Mouse (Mus musculus): ENCODE measurements around the gene Ppp2r2c.
A peak's percentile ranks its signal among the peaks of the same experiment; 100 is the strongest.
"Not testable (repeated sequence)": the region's sequence is repeated elsewhere in the genome, so short reads cannot be mapped to it uniquely, and the experiment has no call there.

The Ppp2r2c gene

DNA sequence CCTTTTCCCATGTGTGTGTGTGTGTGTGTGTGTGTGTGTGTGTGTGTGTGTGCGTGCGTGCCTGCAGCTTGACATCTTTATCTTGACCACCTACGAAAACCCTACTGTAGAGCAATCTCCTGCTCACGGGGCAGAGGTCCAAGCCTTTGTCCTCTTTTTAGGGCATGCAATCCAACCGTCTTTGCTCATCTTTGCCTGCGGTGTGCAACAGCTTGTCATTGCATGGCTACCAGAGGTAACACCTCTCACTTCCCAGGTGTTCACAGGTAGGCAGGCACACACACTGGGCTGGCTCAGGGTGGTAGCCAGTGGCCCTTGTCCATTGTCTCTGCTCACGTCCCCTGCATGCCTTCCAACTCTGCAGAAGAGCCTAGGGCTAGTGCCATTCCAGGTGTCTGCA, 49.7 kb downstream of the Ppp2r2c start:
- Histone ChIP-seq H3K27me3 (ENCODE audit: control insufficient read depth, insufficient read depth, low read length, poor library complexity, severe bottlenecking) (no peaks in the 10 kb centered on the region), H3K36me3 (ENCODE audit: control insufficient read depth, insufficient read depth, low read length, poor library complexity, severe bottlenecking) (no peaks in the 10 kb centered on the region)
- DNase-seq (ENCODE audit: low read depth, low spot score), result no peak

DNA sequence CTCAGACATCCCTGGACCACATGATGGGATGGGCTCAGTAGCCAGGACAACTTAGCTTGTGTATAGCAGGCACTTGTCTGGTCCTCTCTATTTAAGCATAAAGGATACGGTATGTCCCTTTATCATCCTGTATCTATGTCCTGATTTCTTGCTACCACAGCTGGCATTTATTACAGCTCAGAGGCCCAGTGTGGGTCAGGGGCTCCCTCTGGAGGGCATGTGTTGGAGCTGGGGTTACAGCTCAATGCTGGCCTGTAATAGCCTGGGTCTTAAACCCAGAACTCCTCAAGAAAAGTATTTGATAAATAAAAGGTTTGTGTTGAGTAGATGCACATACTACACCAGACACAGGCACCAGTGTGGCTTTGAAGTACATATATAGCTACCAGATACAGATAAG, 51.8 kb downstream of the Ppp2r2c start:
- no peak for DNase-seq (ENCODE audit: low read depth, low spot score)

DNA sequence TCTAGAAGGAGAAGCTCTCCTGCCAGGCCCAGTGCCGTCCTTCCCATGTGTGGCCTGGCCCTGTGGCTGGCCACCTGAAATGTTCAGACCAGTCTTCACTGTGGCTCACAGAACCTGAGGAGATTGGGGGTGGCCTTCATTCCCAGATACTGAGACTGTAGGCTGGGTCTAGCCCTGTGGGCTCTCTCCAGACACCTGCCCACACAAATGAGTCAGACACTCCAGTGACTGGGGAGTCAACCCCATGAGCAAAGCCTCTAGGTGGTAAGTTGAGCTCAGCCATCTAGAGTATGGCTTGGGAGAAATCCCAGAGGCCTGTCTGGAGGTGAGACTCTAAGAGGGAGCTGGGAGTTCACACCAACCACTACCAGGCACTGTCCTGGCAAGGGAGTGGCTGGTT, 53.6 kb downstream of the Ppp2r2c start:
- DNase-seq (ENCODE audit: low read depth, low spot score), result no peak
- no peaks in the 10 kb centered on the region for H3K27me3 ChIP-seq (ENCODE audit: control insufficient read depth, insufficient read depth, low read length, poor library complexity, severe bottlenecking)

More for the DNA sequence above, 51.8 kb downstream of the Ppp2r2c start:
- no peaks in the 10 kb centered on the region for H3K36me3 ChIP-seq (ENCODE audit: control insufficient read depth, insufficient read depth, low read length, poor library complexity, severe bottlenecking)
- no peaks in the 10 kb centered on the region for H3K27me3 ChIP-seq (ENCODE audit: control insufficient read depth, insufficient read depth, low read length, poor library complexity, severe bottlenecking)

DNA sequence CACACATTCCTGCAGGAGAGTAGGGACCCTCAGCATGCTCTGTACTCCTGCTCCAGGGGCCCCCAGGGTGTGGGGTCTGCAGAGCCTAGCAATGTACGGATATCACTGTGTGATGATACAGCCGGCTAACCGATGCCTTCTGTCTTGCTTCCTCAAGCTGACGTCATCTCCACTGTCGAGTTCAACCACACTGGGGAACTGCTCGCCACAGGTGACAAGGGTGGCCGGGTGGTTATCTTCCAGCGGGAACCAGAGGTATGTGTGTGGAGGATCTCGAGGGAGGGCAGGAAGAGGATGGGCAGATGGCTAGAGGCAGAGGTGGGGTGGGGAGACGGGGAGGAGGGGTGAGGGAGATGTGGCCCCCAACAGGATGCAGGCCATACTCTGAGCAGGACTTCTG, 54.5 kb downstream of the Ppp2r2c start:
- no peak for DNase-seq (ENCODE audit: low read depth, low spot score)
- Histone ChIP-seq H3K27me3 (ENCODE audit: control insufficient read depth, insufficient read depth, low read length, poor library complexity, severe bottlenecking) (no peaks in the 10 kb centered on the region), H3K36me3 (ENCODE audit: control insufficient read depth, insufficient read depth, low read length, poor library complexity, severe bottlenecking) (no peaks in the 10 kb centered on the region)

More for the DNA sequence above, 53.6 kb downstream of the Ppp2r2c start:
- no peaks in the 10 kb centered on the region for H3K36me3 ChIP-seq (ENCODE audit: control insufficient read depth, insufficient read depth, low read length, poor library complexity, severe bottlenecking)

DNA sequence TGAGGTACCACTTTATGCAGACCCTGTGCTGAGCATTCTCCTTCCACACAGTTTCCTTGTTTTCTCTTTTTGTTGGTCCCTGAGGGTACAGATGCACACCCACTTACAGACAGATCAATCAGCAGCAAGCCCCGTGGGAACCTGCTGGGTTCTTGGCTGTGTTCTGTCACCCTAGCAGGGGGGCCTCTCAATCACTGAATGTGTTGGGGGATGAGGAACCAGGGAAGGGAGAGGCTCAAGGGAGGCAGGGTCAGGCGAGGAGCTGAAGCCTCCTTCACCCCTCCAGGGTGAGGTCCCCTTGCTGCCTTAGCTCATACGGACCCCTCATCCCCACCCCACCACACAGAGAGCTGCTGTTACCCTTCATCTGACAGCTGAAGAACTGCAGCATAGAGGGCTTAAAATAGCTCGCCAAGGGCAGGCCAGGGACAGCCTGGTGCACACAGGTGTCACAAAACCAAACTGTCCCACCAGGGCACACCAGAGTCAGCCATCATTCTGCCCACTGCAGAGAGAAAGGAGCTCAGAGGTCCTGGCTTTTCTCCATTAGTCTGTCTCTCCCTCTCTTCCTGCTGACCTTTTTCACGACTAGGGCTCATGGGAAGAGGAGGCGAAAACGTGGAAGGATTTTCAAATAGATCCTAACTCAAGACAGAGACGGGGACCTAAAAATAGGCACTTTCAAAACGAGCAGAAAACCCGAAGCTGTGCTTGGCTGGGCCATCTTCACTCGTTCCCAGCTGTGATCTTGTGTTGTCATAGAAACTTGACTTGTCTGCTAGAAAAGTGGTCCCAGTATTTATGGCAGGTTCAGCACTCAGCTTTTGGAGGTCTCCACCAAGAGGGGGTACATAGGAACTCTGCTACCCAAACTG, 55.8 kb downstream of the Ppp2r2c start:
- Histone ChIP-seq H3K36me3 (ENCODE audit: control insufficient read depth, insufficient read depth, low read length, poor library complexity, severe bottlenecking) (no peaks in the 10 kb centered on the region), H3K27me3 (ENCODE audit: control insufficient read depth, insufficient read depth, low read length, poor library complexity, severe bottlenecking) (no peaks in the 10 kb centered on the region)
- DNase-seq (ENCODE audit: low read depth, low spot score), result no peak

DNA sequence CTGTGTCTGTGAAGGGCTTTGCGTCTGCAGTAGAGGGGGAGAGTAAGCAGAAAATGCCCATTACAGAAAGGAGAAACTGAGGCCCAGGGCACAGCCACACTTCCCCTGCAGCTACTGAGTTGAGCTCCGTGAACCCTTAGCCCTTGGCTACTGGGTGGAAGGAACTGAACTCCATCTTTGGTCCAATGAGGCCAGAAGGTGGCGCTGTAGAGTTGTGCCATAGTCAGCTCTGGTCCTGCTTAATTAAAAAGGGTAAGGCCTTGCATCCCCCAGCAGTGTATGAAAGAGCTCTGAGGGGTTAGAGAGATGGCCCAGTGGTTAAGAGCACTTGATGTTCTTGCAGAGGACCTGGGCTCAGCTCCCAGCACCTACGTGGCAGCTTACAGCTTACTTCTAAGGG, 60.4 kb downstream of the Ppp2r2c start:
- Histone ChIP-seq H3K36me3 (ENCODE audit: control insufficient read depth, insufficient read depth, low read length, poor library complexity, severe bottlenecking) (no peaks in the 10 kb centered on the region), H3K27me3 (ENCODE audit: control insufficient read depth, insufficient read depth, low read length, poor library complexity, severe bottlenecking) (no peaks in the 10 kb centered on the region)
- DNase-seq (ENCODE audit: low read depth, low spot score), result peak; percentile 31

DNA sequence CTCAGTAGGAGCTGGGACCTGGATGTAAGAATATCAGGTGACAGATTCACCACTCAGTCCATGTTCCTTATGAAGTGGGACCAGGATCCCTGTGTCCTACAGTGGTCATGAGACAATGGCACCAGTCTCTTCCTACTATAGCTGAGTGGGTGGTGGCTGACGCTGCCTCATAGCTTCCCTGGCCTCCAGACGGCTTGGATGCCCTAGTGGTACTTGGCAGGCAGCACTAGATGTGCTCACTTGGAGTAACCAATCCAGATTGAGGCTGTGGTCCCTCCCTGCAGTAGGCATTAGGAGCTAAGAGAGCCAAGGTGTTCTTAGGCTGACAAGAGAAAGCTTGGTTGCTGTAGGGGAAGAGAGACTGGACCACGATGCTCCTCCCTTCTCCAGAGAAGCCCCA, 61.1 kb downstream of the Ppp2r2c start:
- DNase-seq (ENCODE audit: low read depth, low spot score), result no peak
- Histone ChIP-seq H3K27me3 (ENCODE audit: control insufficient read depth, insufficient read depth, low read length, poor library complexity, severe bottlenecking) (no peaks in the 10 kb centered on the region), H3K36me3 (ENCODE audit: control insufficient read depth, insufficient read depth, low read length, poor library complexity, severe bottlenecking) (no peaks in the 10 kb centered on the region)

DNA sequence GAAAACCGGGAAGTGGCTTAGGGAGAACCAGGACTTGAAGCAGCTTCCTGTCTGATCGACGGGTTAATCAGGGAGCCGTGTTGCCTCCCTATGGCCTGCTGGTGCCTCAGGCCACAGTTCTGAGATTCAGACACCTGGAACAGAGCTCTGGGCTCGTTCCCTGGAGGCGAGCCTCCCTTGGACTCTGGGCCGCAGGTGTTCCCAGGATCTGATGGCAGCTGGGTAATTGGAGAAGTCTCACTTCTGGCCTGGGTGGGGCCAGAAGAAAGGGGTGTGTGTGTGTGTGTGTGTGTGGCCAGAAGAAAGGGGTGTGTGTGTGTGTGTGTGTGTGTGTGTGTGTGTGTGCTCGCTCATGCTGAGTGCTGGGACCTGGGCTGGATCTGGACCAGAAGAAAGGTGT, 65.1 kb downstream of the Ppp2r2c start:
- no peak for DNase-seq (ENCODE audit: low read depth, low spot score)
- H3K36me3 ChIP-seq (ENCODE audit: control insufficient read depth, insufficient read depth, low read length, poor library complexity, severe bottlenecking), result no peaks in the 10 kb centered on the region

DNA sequence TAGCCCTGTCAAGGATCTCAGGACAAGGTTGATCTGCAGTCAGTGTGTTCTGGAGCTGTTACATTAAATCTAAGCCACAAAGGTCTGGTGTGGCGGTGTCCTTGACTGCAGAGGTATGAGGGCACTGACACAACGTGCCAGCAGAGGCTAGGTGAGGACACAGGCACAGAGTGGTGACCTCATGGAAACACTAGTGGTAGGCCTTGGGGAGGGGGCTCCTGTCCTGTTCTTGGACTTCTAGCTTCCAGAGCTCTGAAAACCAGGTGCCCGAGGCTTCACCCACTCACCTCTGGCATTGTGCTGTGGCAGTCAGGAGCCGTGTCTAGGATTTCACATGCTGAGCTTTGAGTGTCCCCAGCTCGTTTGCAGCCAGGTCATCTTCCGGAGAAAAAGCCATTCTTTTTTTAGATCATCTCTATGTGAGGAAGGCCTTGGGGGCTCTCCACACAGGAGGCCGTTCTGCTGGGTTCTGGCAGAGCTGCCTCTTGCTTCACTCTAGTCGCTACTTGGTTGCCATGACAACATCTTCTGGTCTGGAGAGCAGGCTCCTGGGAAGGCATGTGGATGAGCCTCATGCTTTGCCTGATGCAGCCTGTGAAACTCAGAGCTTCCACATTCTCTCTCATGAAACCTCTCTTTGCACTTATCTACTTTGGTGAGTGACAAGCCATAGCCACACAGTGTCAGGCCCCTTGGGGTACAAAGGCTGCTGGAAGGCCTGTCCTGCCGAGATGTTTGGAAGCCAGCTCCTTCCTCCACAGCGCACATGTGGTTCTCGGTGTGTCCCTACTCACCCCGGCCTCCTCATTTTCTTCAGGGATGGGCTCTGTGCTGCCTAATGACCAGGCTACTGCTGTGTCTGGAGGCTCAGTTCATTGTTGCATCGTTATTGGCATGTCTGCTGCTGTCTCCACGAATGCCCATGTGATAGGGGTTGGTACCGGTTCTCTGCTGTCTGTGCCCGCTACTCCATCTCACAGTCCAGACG, 67.5 kb downstream of the Ppp2r2c start:
- DNase-seq (ENCODE audit: low read depth, low spot score), result no peak
- H3K27me3 ChIP-seq (ENCODE audit: control insufficient read depth, insufficient read depth, low read length, poor library complexity, severe bottlenecking), result no peaks in the 10 kb centered on the region
- H3K36me3 ChIP-seq (ENCODE audit: control insufficient read depth, insufficient read depth, low read length, poor library complexity, severe bottlenecking), result no peaks in the 10 kb centered on the region

More for the DNA sequence above, 65.1 kb downstream of the Ppp2r2c start:
- no peaks in the 10 kb centered on the region for H3K27me3 ChIP-seq (ENCODE audit: control insufficient read depth, insufficient read depth, low read length, poor library complexity, severe bottlenecking)

DNA sequence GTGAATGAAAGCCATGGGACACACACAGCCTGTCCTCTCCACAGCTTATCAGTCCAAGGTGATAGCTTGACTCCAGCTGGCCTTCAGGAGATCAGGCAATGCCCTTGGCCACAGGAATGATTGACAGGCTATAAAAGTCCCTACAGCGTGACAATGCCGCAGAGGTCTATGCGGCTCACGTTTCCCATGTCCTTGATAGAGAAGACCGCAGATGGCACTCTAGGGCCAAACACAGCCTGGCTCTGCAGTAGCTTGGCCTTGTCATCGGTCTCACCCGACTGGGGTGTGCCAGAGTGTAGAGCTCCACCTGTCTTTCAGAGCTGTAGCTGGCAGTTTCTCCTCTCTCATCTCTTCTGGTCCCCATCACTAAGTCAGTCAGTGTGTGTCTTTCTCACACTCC, 68.2 kb downstream of the Ppp2r2c start:
- no peaks in the 10 kb centered on the region for H3K27me3 ChIP-seq (ENCODE audit: control insufficient read depth, insufficient read depth, low read length, poor library complexity, severe bottlenecking)
- no peak for DNase-seq (ENCODE audit: low read depth, low spot score)
- no peaks in the 10 kb centered on the region for H3K36me3 ChIP-seq (ENCODE audit: control insufficient read depth, insufficient read depth, low read length, poor library complexity, severe bottlenecking)

DNA sequence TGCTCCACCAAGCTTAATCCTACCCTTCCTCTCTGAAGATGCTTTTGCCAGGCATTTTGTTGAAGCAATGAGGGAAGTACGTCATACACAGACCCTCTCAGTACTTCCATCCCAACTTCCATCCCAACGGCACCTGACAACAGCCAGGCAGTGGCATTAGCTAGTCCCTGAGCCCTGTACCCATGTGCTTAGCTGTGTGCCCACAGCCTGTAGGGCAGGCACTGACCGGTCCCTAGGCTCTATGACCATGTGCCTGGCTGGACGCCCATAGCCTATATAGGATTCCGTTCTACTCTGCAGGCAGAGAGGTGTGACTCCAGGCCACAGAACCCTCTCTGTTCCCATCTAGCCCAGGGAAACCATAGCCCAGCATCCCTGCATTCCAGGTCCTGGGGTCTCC, 69.7 kb downstream of the Ppp2r2c start:
- DNase-seq (ENCODE audit: low read depth, low spot score), result no peak
- Histone ChIP-seq H3K36me3 (ENCODE audit: control insufficient read depth, insufficient read depth, low read length, poor library complexity, severe bottlenecking) (no peaks in the 10 kb centered on the region), H3K27me3 (ENCODE audit: control insufficient read depth, insufficient read depth, low read length, poor library complexity, severe bottlenecking) (no peaks in the 10 kb centered on the region)

DNA sequence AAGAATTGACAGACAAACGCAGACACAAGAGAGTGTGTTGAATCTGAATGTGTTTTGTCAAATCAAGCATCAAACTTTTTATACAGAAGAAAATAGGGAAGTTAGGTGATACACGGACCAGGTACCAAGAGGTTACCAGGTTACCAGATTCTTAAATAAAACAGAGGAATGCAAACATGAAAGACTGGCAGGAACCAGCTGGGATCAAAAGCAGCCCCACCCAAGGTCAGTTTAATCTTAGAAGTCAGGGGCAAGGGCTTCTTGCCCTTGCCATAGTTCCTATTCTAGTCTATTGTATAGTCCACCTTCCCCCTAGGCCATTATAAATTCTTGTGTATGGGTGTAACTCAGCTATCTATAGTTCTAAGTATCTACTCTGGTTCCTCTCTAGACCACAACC, 70.7 kb downstream of the Ppp2r2c start:
- DNase-seq (ENCODE audit: low read depth, low spot score); H3K27me3 ChIP-seq (ENCODE audit: control insufficient read depth, insufficient read depth, low read length, poor library complexity, severe bottlenecking); H3K36me3 ChIP-seq (ENCODE audit: control insufficient read depth, insufficient read depth, low read length, poor library complexity, severe bottlenecking): not testable (repeated sequence)

DNA sequence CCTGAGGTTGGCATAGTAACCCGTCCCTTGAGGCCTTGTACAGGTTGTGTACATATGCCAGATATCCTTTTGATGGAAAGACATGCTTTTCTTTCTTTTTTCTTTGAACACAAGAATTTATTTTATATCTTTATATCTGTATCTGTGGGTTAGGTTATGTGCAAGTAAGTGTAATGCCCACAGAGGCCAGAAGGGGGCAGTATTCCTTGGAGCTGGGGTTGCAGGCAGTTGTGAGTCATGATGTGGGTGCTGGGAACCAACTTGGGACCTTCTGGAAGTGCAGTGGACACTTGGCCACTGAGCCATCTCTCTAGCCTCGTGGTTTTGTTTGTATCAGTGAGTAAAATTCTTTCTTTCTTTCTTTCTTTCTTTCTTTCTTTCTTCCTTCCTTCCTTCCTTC, 74.1 kb downstream of the Ppp2r2c start:
- no peak for DNase-seq (ENCODE audit: low read depth, low spot score)
- H3K36me3 ChIP-seq (ENCODE audit: control insufficient read depth, insufficient read depth, low read length, poor library complexity, severe bottlenecking), result no peaks in the 10 kb centered on the region
- no peaks in the 10 kb centered on the region for H3K27me3 ChIP-seq (ENCODE audit: control insufficient read depth, insufficient read depth, low read length, poor library complexity, severe bottlenecking)

DNA sequence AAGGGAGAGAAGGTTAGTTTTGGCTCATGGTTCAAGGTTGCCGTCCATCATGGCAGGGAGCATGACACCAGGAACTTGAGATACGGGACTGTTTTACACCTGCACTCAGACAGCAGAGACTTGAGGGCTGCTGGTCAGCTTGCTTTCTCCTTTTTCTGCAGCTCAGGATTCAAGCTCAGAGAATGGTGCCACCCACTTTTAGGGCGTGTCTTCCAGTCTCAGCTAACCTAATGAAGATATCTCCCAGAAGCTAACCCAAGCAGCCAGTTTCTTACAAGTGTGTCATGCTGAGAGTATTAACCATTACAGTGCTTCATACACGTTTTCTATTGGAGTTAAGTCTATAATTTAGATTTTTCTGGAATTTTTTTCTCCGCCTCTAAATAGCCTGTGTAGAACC, 76.2 kb downstream of the Ppp2r2c start:
- H3K36me3 ChIP-seq (ENCODE audit: control insufficient read depth, insufficient read depth, low read length, poor library complexity, severe bottlenecking), result no peaks in the 10 kb centered on the region
- no peak for DNase-seq (ENCODE audit: low read depth, low spot score)
- H3K27me3 ChIP-seq (ENCODE audit: control insufficient read depth, insufficient read depth, low read length, poor library complexity, severe bottlenecking), result no peaks in the 10 kb centered on the region

DNA sequence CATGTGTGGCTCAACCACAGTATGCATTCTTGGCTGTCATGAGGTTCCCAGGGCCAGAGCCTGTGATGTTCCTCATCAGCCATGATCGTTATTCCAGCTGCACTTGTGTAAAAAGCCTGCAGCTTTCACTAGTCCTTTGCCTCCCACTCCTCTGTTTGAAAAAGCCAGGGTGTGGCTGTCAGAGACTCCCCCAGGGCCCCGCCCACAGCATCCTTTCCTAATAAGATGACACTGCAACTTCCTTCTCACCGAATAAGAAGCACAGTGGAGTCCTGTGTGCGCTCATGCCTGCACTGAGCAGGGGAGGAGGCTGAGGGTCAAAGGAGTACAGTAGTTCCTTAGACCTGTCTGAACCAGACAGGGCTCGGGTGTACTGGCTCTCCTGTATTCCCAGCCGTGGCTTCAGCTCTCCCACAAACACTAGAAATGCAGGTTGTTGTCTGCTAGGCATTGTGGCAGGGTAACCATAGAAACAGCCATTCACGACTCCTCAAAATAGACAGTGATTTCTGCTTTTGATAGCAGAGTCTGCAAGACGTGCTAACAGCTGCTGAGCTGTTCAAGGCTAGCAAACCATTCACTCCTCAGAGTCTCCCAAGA, 76.9 kb downstream of the Ppp2r2c start:
- H3K27me3 ChIP-seq (ENCODE audit: control insufficient read depth, insufficient read depth, low read length, poor library complexity, severe bottlenecking), result no peaks in the 10 kb centered on the region
- DNase-seq (ENCODE audit: low read depth, low spot score), result no peak
- no peaks in the 10 kb centered on the region for H3K36me3 ChIP-seq (ENCODE audit: control insufficient read depth, insufficient read depth, low read length, poor library complexity, severe bottlenecking)

All from splenic B cell, adult 2 months (primary cell).